Mouse (Mus musculus): ENCODE data around the gene Samhd1.
"Not testable (repeated sequence)": the region's sequence is repeated elsewhere in the genome, so short reads cannot be mapped to it uniquely, and the experiment has no call there.

Samhd1 gene

DNA sequence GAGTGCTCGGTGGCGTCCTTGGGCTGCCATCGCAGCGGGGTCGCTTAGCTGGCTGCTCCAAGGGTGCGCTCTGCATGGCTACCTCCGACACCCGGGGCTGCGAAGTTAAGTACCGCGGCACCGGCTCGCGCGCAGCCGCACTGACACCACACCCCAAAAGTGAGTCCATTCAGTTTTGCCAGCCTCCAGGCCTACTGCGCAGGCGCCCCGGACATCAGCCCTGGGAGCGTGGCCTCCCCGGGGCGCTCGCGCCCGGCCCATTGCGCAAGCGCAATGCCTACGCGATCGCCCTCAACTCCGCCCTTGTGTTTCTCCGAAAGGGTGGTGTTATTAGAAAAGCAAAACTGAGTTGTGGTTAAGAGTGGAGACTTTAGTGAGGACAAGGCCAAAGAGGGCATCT, at the start of gene Samhd1:
Gene Samhd1 (minus strand): TSS at position 252 of the 400 bp plus-strand sequence.
- DNase-seq = peak; percentile 97 to 98

DNA sequence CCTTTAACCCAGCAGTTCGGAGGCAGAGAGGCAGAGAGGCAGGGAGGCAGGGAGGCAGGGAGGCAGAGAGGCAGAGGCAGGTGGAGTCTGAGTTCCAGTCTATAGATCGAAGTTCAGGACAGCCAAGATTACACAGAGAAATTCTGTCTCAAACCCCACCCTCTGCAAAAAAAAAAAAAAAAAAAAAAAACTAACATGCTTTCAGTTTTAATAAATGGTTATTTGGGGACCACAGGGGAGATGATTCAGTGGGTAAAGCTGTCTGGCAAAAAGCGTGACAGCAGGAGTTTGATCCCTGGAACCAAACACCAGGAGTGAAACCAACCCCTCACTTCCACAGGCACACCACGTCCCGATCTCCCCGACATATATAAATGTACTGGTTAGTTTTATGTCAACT, 43.1 kb upstream of the Samhd1 start:
- no peak for DNase-seq

GRCm38 (mm10) chr2:157176248-157176647, 41.2 kb upstream of the Samhd1 start:
- DNase-seq = no peak

DNA sequence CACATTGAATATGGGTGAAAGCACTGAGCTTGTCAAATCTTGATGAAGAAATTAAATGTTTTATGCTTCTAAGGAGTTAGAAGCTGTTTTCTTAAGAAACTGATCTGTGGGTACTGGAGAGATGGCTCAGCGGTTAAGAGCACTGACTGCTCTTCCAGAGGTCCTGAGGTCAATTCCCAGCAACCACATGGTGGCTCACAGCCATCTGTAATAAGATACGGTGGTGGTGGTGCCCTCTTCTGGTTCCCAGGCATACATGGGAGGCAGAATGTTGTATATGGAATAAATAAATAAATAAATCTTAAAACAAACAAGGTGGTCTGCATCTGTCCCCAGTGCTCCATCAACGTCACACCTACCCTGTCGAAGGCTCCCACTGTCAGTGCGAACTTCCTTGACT, 39.4 kb upstream of the Samhd1 start:
- DNase-seq = no peak

DNA sequence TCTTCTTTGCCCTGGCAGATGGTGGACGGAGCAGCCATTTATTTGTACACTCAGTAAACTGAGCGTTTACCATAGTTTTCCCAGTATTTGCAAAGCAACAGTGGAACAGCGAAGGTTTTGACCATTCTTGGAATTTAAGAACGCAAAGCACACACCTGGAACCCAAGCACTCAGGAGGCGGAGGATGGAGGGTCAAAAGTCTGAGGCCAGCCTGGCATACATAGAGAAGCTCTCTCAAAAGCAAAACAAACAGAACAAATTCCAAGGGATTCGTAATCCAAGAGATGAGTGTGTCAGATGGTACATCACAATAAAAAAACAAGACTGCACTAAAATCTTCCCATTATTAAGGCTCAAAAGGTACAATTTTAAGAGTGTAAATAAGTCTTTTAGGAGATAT, 38.5 kb upstream of the Samhd1 start:
- DNase-seq = no peak

DNA sequence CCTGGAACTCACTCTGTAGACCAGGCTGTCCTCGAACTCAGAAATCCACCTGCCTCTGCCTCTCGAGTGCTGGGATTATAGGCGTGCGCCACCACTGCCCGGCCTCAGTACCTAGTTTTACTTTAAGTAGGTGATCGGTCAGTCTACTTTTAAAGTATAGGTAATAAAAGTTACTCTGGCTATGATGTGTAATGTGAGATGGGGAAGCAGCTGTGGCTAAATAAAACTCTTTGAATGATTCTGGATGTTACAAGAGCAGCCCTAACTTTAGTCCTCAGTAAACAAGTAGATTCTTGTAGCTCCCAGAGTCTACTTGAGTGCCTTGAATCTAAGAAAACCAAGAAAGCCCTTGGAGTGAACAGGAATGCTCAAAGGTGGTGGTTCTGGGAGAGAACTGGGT, 37.9 kb upstream of the Samhd1 start:
- DNase-seq = no peak

GRCm38 (mm10) chr2:157170626-157171025, 35.6 kb upstream of the Samhd1 start:
- no peak for DNase-seq

DNA sequence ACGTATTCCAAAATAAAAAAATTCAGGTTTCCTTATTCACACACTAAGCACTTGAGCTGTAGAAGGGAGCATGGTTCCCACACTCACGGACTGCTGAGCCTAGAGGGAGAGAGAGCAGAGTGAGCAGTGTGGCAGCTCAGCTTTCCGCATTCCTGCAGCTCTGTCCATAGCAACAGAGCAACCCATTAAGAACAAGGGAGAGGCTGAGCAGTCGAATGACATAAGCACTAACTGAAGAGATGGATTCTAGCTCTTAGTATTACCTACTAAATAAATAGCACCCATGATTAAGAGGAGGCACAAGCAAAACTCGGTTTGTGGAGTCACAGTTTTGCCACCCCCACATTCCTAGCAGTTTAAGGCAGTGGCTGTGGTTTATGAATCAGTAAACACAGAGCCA, 35.1 kb upstream of the Samhd1 start:
- DNase-seq = peak; percentile 61 to 73

DNA sequence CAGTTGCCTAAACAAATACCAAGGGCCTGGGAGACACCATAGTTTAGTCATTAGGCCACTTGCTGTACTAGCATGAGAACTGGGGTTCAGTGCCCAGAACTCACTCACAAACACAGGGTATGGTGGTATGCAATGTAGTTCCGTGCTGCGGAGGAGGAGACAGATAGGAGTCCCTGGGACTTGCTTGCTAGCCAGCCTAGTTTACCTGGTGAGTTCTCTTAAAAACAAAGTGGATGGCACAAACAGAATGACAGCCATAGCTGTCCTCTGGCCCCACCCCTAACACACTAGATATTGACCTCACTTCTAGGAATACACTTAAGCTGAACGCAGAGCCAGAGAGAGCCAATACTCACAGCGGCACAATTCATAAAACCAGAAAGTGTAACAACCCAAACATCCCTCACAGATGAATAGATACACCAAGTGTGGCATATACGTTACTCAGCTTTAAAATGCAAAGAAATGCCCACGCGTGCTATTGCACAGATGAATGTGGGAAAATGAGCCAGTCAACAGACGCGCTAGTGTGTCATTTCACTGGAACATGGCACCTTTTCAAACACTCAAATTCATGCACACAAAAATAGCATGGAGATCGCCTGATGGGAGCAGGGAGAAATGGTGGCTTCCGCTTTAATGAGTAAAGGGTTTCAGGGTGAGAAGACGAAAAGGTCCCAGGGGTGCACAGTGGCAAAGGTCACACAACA, 31.5 kb upstream of the Samhd1 start:
- no peak for DNase-seq

DNA sequence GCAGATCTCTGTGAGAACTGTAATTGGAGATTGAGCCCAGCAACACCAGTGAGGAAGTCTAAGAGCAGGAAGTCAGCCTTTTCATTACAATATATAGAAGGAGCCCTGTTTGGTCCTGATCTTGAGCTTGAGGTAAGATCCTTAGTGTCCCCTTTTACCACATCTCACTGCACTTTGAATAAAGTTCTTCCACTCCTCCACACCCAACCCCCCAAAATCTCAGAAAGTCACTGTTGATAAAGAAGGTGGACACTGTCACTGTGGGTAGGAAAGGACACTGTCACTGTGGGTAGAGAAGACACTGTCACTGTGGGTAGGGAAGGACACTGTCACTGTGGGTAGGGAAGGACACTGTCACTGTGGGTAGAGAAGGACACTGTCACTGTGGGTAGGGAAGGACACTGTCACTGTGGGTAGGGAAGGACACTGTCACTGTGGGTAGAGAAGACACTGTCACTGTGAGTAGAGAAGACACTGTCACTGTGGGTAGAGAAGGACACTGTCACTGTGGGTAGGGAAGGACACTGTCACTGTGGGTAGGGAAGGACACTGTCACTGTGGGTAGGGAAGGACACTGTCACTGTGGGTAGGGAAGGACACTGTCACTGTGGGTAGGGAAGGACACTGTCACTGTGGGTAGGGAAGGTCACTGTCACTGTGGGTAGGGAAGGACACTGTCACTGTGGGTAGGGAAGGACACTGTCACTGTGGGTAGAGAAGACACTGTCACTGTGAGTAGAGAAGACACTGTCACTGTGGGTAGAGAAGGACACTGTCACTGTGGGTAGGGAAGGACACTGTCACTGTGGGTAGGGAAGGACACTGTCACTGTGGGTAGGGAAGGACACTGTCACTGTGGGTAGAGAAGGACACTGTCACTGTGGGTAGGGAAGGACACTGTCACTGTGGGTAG, 30.5 kb upstream of the Samhd1 start:
- DNase-seq = not testable (repeated sequence)

- DNase-seq = no peak
Observed at GRCm38 (mm10) chr2:157164101-157164500, 29.0 kb upstream of the Samhd1 start.

GRCm38 (mm10) chr2:157156079-157156478, 21.0 kb upstream of the Samhd1 start:
- no peak for DNase-seq

- no peak for DNase-seq
Observed at GRCm38 (mm10) chr2:157153235-157153634, 18.2 kb upstream of the Samhd1 start.

DNA sequence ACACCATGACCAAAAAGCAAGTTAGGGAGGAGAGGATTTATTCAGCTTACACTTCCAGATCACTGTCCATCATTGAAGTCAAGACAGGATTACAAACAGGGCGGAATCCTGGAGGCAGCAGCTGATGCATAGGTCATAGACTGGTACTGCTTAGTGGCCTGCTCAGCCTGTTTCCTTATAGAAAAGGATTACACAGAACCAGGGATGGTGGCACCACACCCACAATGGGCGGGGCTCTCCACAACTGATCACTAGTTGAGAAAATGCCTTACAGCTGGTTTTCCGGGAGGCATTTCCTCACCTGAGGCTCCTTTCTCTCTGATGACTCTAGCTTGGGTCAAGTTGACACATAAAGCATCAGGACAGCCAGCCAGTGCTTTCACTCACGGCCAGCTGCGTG, 13.4 kb upstream of the Samhd1 start:
- no peak for DNase-seq

- DNase-seq = no peak
Observed at GRCm38 (mm10) chr2:157147397-157148020, 12.4 kb upstream of the Samhd1 start.

DNA sequence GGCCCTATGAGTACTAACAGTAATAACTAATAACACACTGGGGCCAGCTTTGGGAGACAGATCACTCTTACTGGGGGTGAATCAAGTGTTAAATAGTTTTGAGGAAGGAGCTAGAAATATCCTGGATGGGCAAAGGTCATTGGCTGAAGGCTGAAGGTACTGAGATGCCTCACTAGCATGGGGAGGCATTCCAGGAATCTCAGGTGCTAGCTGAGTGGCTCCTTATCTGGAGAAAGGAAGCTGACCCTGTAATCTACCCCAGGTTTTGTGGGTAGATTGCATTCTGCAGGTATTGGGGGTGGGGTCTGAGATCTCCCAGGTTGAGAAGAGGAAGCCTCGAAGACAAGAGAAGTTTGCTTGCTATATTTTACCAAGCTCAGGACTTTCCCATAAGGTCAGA, 10.1 kb upstream of the Samhd1 start:
- DNase-seq = no peak

GRCm38 (mm10) chr2:157144132-157144531, 9.1 kb upstream of the Samhd1 start:
- DNase-seq = no peak

- no peak for DNase-seq
Observed at GRCm38 (mm10) chr2:157141962-157142361, 6.9 kb upstream of the Samhd1 start.

DNA sequence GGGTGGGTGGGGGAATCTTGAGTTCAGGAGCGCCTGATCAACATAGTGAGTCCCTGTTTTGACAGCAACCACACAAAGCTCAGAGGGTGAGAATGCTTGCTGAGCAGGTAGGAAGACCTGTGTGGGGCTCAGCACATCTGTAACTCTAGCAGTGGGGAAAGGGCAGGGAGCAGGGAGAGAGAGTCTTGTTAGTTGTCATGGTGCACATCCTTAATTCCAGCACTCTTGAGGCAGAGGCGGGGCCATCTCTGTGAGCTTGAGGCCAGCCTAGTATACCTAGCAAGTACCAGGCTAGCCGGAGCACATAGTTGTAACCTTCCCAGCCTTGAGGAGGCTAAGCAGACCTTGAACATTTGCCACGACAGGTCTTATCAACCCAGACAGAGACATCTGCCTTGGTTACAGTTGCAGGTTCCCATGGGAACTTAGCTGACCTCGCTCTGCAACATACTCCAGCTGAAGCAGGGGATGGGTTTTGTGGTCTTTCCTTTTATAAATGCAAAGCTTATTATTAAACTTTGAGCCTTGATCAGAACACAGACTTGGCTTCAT, 4.3 kb upstream of the Samhd1 start:
- no peak for DNase-seq

DNA sequence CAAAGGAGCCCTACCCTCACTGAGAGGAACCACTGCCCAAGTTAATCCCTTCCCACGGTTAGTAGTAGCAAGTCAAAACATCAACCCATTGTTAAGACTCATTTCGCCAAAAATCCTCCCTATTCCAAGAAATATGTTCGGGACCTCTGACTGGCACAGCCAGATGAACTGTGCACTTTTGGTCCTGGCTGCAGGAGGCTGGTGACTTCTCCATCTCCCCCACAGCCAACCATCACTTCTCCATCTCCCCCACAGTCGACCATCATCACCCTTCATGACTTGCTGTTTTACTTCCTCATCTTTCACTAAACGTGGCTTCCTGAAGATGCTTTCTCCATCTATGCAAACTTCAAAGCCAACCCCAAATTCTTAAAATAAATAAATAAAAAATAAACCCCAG, 3.7 kb upstream of the Samhd1 start:
- no peak for DNase-seq

- DNase-seq = no peak
Observed at GRCm38 (mm10) chr2:157137959-157138731, 3.1 kb upstream of the Samhd1 start.

DNA sequence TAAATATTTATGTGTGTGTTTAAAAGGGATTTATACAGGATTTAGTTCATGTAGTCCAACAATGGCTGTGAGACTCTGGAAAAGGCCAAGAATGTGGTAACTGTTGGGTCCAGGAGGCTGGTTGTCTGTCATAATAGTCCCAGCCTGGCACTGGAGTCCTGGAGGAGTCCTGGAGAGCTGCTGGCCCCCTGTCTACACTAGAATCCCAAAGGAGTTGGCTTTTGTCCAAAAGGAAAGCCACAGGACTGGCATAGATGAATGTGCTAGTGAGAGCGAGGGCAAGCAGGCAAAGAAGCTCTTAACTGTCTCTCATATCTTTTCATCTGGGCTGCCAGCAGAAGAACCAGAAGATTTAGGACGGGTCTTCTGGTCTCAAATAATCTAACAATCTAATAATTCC, 1.6 kb upstream of the Samhd1 start:
- no peak for DNase-seq

- no peak for DNase-seq
Observed at GRCm38 (mm10) chr2:157136176-157136575, 1.1 kb upstream of the Samhd1 start.
